Mouse (Mus musculus): ENCODE measurements around the gene Hmx1. TPM values are rescaled to one million over a fixed set of nuclear protein-coding genes. Genes with fewer than 3 reads are reported as not detected.
A peak's percentile ranks its signal among the peaks of the same experiment; 100 is the strongest.

Hmx1 gene
- polyA plus RNA-seq, 1 experiment from 2014 or later, result not detected

GRCm38 (mm10) chr5:35389441-35389840, 533 bp downstream of the Hmx1 start:
- Histone ChIP-seq H3K4me2 (no peak overlapping the region), H3K9ac (no peak overlapping the region), H3K27ac (no peak overlapping the region), H3K36me3 (no peaks in the 10 kb centered on the region), H3K27me3 (peaks cover 100% of the 10 kb centered on the region), H3K4me1 (replicated peaks) (peaks cover 4% of the 10 kb centered on the region), H3K4me3 (replicated peaks) (no peak overlapping the region), H3K9me3 (replicated peaks) (no peaks in the 10 kb centered on the region)
- DNase-seq, result no peak
- ATAC-seq (ENCODE audit: low read depth), result no peak
- 5% methylated on average over 11 of the region's 11 CpGs for WGBS (ENCODE audit: insufficient replicate concordance)

- peaks cover 4% of the 10 kb centered on the region for H3K4me1 ChIP-seq (replicated peaks)
- no peaks in the 10 kb centered on the region for H3K9me3 ChIP-seq (replicated peaks)
- WGBS (ENCODE audit: insufficient replicate concordance), result 17% methylated on average over 3 of the region's 3 CpGs
- H3K9ac ChIP-seq, result no peak overlapping the region
- H3K4me3 ChIP-seq (replicated peaks), result no peak overlapping the region
- H3K4me2 ChIP-seq, result no peak overlapping the region
- ATAC-seq (ENCODE audit: low read depth) (no peak), DNase-seq (no peak)
- peaks cover 100% of the 10 kb centered on the region for H3K27me3 ChIP-seq
- no peak overlapping the region for H3K27ac ChIP-seq
- H3K36me3 ChIP-seq, result no peaks in the 10 kb centered on the region
These were observed 1.0 kb downstream of the Hmx1 start for GRCm38 (mm10) chr5:35389915-35390314.

GRCm38 (mm10) chr5:35390848-35391655, 2.1 kb downstream of the Hmx1 start:
- peaks cover 4% of the 10 kb centered on the region for H3K4me1 ChIP-seq (replicated peaks)
- no peak overlapping the region for H3K9ac ChIP-seq
- no peak for ATAC-seq (ENCODE audit: low read depth)
- H3K27ac ChIP-seq, result no peak overlapping the region
- no peak overlapping the region for H3K4me3 ChIP-seq (replicated peaks)
- no peaks in the 10 kb centered on the region for H3K9me3 ChIP-seq (replicated peaks)
- no peak for DNase-seq
- peaks cover 100% of the 10 kb centered on the region for H3K27me3 ChIP-seq
- no peaks in the 10 kb centered on the region for H3K36me3 ChIP-seq
- peak overlapping the region; percentile 43; the same call in 1 of the 2 replicates for H3K4me2 ChIP-seq
- WGBS (ENCODE audit: insufficient replicate concordance), result 4% methylated on average over 22 of the region's 22 CpGs

- Histone ChIP-seq H3K9ac (no peak overlapping the region), H3K4me1 (replicated peaks) (peaks cover 4% of the 10 kb centered on the region), H3K9me3 (replicated peaks) (no peaks in the 10 kb centered on the region), H3K4me2 (peak overlapping the region; percentile 43), H3K36me3 (no peaks in the 10 kb centered on the region), H3K27ac (no peak overlapping the region), H3K4me3 (replicated peaks) (peak overlapping the region; percentile 32), H3K27me3 (peaks cover 98% of the 10 kb centered on the region)
- ATAC-seq (ENCODE audit: low read depth) (no peak), DNase-seq (no peak)
- 2% methylated on average over 82 of the region's 88 CpGs for WGBS (ENCODE audit: insufficient replicate concordance)
These were observed 2.9 kb downstream of the Hmx1 start for GRCm38 (mm10) chr5:35391656-35392333.

GRCm38 (mm10) chr5:35392334-35392695, 3.4 kb downstream of the Hmx1 start:
- Histone ChIP-seq H3K9ac (no peak overlapping the region), H3K27ac (no peak overlapping the region), H3K4me3 (replicated peaks) (peak overlapping the region; percentile 32; the same call in 1 of the 2 replicates), H3K36me3 (no peaks in the 10 kb centered on the region), H3K4me2 (peak overlapping the region; percentile 43), H3K27me3 (peaks cover 98% of the 10 kb centered on the region), H3K9me3 (replicated peaks) (no peaks in the 10 kb centered on the region), H3K4me1 (replicated peaks) (peaks cover 4% of the 10 kb centered on the region)
- no peak for DNase-seq
- WGBS (ENCODE audit: insufficient replicate concordance), result under 1% methylated on average over 37 of the region's 37 CpGs
- no peak for ATAC-seq (ENCODE audit: low read depth)

GRCm38 (mm10) chr5:35395566-35396440, 6.9 kb downstream of the Hmx1 start:
- H3K27ac ChIP-seq, result no peak overlapping the region
- no peak overlapping the region for H3K4me2 ChIP-seq
- H3K9ac ChIP-seq, result no peak overlapping the region
- H3K36me3 ChIP-seq, result no peaks in the 10 kb centered on the region
- no peak overlapping the region for H3K4me3 ChIP-seq (replicated peaks)
- no peaks in the 10 kb centered on the region for H3K9me3 ChIP-seq (replicated peaks)
- ATAC-seq (ENCODE audit: low read depth), result no peak
- no peak for DNase-seq
- peaks cover 98% of the 10 kb centered on the region for H3K27me3 ChIP-seq
- no peaks in the 10 kb centered on the region; the same call in 1 of the 2 replicates for H3K4me1 ChIP-seq (replicated peaks)
- 5% methylated on average over 9 of the region's 9 CpGs for WGBS (ENCODE audit: insufficient replicate concordance)

- no peak for DNase-seq
- H3K4me2 ChIP-seq, result no peak overlapping the region
These were observed 8.2 kb downstream of the Hmx1 start for GRCm38 (mm10) chr5:35396976-35397641.

GRCm38 (mm10) chr5:35397642-35398309, 8.9 kb downstream of the Hmx1 start:
- Histone ChIP-seq H3K27ac (no peak overlapping the region), H3K4me3 (replicated peaks) (no peak overlapping the region), H3K27me3 (peaks cover 98% of the 10 kb centered on the region), H3K4me1 (replicated peaks) (no peaks in the 10 kb centered on the region), H3K9ac (no peak overlapping the region), H3K4me2 (no peak overlapping the region), H3K36me3 (no peaks in the 10 kb centered on the region), H3K9me3 (replicated peaks) (no peaks in the 10 kb centered on the region)
- 3% methylated on average over 38 of the region's 52 CpGs for whole genome bisulfite sequencing (ENCODE audit: insufficient replicate concordance)
- no peak for ATAC-seq (ENCODE audit: low read depth)
- DNase-seq, result no peak

More at GRCm38 (mm10) chr5:35396976-35397641, 8.2 kb downstream of the Hmx1 start:
- H3K36me3 ChIP-seq, result no peaks in the 10 kb centered on the region
- H3K27ac ChIP-seq, result no peak overlapping the region
- H3K27me3 ChIP-seq, result peaks cover 98% of the 10 kb centered on the region
- no peak overlapping the region for H3K4me3 ChIP-seq (replicated peaks)
- ATAC-seq (ENCODE audit: low read depth), result no peak
- no peaks in the 10 kb centered on the region for H3K4me1 ChIP-seq (replicated peaks)
- H3K9ac ChIP-seq, result no peak overlapping the region
- 2% methylated on average over 56 of the region's 57 CpGs for WGBS (ENCODE audit: insufficient replicate concordance)
- H3K9me3 ChIP-seq (replicated peaks), result no peaks in the 10 kb centered on the region

GRCm38 (mm10) chr5:35398310-35398910, 9.5 kb downstream of the Hmx1 start:
- no peaks in the 10 kb centered on the region for H3K9me3 ChIP-seq (replicated peaks)
- no peaks in the 10 kb centered on the region for H3K36me3 ChIP-seq
- no peak overlapping the region for H3K4me2 ChIP-seq
- H3K27ac ChIP-seq, result no peak overlapping the region
- H3K4me3 ChIP-seq (replicated peaks), result no peak overlapping the region
- ATAC-seq (ENCODE audit: low read depth) (no peak), DNase-seq (no peak)
- peaks cover 98% of the 10 kb centered on the region for H3K27me3 ChIP-seq
- H3K4me1 ChIP-seq (replicated peaks), result no peaks in the 10 kb centered on the region
- WGBS (ENCODE audit: insufficient replicate concordance), result 4% methylated on average over 14 of the region's 14 CpGs
- no peak overlapping the region for H3K9ac ChIP-seq

GRCm38 (mm10) chr5:35399061-35399460, 10.2 kb downstream of the Hmx1 start:
- Histone ChIP-seq H3K4me1 (replicated peaks) (no peaks in the 10 kb centered on the region), H3K27ac (no peak overlapping the region), H3K4me3 (replicated peaks) (no peak overlapping the region), H3K36me3 (no peaks in the 10 kb centered on the region), H3K9me3 (replicated peaks) (no peaks in the 10 kb centered on the region), H3K4me2 (no peak overlapping the region), H3K9ac (no peak overlapping the region), H3K27me3 (peaks cover 98% of the 10 kb centered on the region)
- DNase-seq (no peak), ATAC-seq (ENCODE audit: low read depth) (no peak)
- 5% methylated on average over 7 of the region's 7 CpGs for WGBS (ENCODE audit: insufficient replicate concordance)

Data from liver, embryonic 13.5 days (tissue).